Mouse (Mus musculus) spleen, adult 2 months (tissue): ENCODE data around the gene Cnih4.

Experiments used
- CTCF ChIP-seq: fragments of 200-500 bp; IDR thresholded peaks from 2 replicates; pipeline ENCODE4 v1.5.1; 2011; ENCODE audit warnings: mild to moderate bottlenecking, inconsistent platforms; ENCODE audit not compliant: insufficient read depth, insufficient read length, insufficient replicate concordance; ENCODE audit errors: extremely low read depth
- POLR2A ChIP-seq: fragments of 200-500 bp; IDR thresholded peaks from 2 replicates; pipeline ENCODE4 v1.6.1; 2011; ENCODE audit warnings: low read depth, low read length, inconsistent platforms

DNA sequence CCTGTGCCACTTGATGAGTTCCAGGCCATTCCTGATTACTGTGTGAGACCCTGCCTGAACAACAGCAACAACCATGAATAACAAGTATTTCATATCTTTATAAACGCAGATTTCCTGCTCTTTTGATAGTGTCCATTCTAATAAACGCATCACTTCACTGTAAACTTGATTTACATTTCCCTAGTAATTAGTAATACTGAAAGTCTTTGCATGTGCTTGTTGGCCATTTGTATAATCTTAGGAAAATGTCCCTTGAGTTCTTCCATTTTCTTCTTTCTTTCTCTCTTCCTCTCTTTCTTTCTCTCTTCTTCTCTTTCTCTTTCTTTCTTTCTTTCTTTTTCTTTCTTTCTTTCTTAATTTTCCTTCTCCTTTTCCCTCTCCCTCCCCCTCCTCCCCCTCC, 1.7 kb downstream of the Cnih4 start:
- TF ChIP-seq CTCF (no peak), POLR2A (no peak)
